Mouse (Mus musculus) heart, postnatal 0 days (tissue): Measurements from ENCODE around the gene Kif26b. TPM values are rescaled to one million over a fixed set of nuclear protein-coding genes. Genes with fewer than 3 reads are reported as not detected.

ENCODE experiments used
- ATAC-seq: fragments of 200-750 bp; cut with Nextera tagmentation; 2 replicates; pipeline ENCODE4 v1.8.0; 2017; ENCODE audit warnings: low read depth, moderate number of reproducible peaks, moderate library complexity; ENCODE audit not compliant: insufficient read depth
- DNase-seq: peaks from one replicate; pipeline ENCODE4 v3.0.0-alpha.2; 2016; ENCODE audit warnings: low spot score
- H3K27ac ChIP-seq: fragments of 300-500 bp; sonication (generic); 2 replicates; pipeline ENCODE4 v1.5.1; 2014; ENCODE audit warnings: low read depth, mild to moderate bottlenecking
- H3K27me3 ChIP-seq: fragments of 300-500 bp; sonication (generic); 2 replicates; pipeline ENCODE4 v1.6.1; 2014; ENCODE audit warnings: low read length, mixed read lengths; ENCODE audit not compliant: control insufficient read depth, insufficient read depth
- H3K36me3 ChIP-seq: fragments of 300-500 bp; sonication (generic); replicated peaks from 2 replicates; pipeline ENCODE4 v1.6.1; 2014; ENCODE audit warnings: low read length, mixed read lengths; ENCODE audit not compliant: control insufficient read depth, insufficient read depth
- H3K4me1 ChIP-seq: fragments of 300-500 bp; sonication (generic); 2 replicates; pipeline ENCODE4 v1.6.1; 2014; ENCODE audit warnings: antibody characterized with exemption; ENCODE audit not compliant: control insufficient read depth, insufficient read depth
- H3K4me2 ChIP-seq: fragments of 300-500 bp; sonication (generic); 2 replicates; pipeline ENCODE4 v1.6.1; 2014; ENCODE audit warnings: low read depth, mild to moderate bottlenecking, low read length, moderate library complexity
- H3K4me3 ChIP-seq: fragments of 300-500 bp; sonication (generic); 2 replicates; pipeline ENCODE4 v1.5.1; 2014; ENCODE audit warnings: low read depth, low read length
- H3K9ac ChIP-seq: fragments of 300-500 bp; sonication (generic); replicated peaks from 2 replicates; pipeline ENCODE4 v1.6.1; 2014; ENCODE audit warnings: low read depth, low read length, mixed read lengths
- H3K9me3 ChIP-seq: fragments of 300-500 bp; sonication (generic); replicated peaks from 2 replicates; pipeline ENCODE4 v1.6.1; 2016; ENCODE audit warnings: low read length; ENCODE audit not compliant: control insufficient read depth
- CTCF ChIP-seq: IDR thresholded peaks from 2 replicates; pipeline ENCODE4 v1.5.1; 2016; ENCODE audit warnings: antibody characterized with exemption, control low read depth, low read depth
- EP300 ChIP-seq: IDR thresholded peaks from 2 replicates; pipeline ENCODE4 v1.6.1; 2016; ENCODE audit warnings: antibody characterized with exemption, low read depth
- WGBS: fragments of 180-500 bp; shearing (Covaris S2); extraction: QIAGEN DNeasy Blood & Tissue Kit; methylation state at CpG from one replicate; pipeline ENCODE4 v1.1.7; 2014; 5-methylcytosine and 5-hydroxymethylcytosine counted together
- polyA plus RNA-seq: library from polyadenylated mRNA; unstranded; fragments of >200 nt; fragmentation: Nextera tagmentation; extraction: Ambion mirVana; gene quantifications from 2 replicates; pipeline ENCODE4 v1.2.1, GENCODE M21; 2015
- total RNA-seq: library from RNA; depleted of rRNA; stranded (reverse); fragments of >200 nt; gene quantifications from 2 replicates; pipeline ENCODE4 v1.2.3, GENCODE M21; 2014; ENCODE audit warnings: low replicate concordance

Gene Kif26b
- total and polyA plus RNA-seq, 2 experiments from 2014 or later = 1.8 to 19.8 TPM

DNA sequence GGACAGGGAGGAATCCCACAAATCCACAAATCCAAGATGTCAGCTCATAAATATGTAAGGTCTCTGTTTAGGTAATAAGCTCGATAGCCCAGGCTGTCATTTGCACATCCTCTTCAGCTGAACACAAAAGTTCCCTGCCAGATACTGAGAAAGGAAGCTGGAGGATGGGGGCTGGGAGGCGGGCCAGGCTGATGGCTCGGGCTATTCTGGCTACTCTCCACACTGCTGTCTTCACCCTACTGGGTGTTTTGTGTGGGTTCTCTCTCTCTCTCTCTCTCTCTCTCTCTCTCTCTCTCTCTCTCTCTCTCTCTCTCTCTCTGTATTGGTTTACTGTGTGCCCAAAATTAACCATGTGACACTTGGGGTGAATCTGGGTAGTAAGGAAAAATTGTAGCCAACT lies 274.2 kb downstream of the Kif26b start:
- WGBS = 8% methylated on average over 3 of the region's 3 CpGs
- H3K4me1 ChIP-seq = peaks cover 23% of the 10 kb centered on the region
- H3K9me3 ChIP-seq = no peaks in the 10 kb centered on the region
- H3K27me3 ChIP-seq = no peaks in the 10 kb centered on the region
- TF ChIP-seq CTCF (no peak), EP300 (peak; percentile 89)
- no peak overlapping the region for H3K4me3 ChIP-seq
- no peak overlapping the region for H3K9ac ChIP-seq
- no peak overlapping the region for H3K4me2 ChIP-seq
- ATAC-seq = peak; percentile 91
- peak overlapping the region; percentile 57 for H3K27ac ChIP-seq
- peak; percentile 80 for DNase-seq
- H3K36me3 ChIP-seq = no peaks in the 10 kb centered on the region

DNA sequence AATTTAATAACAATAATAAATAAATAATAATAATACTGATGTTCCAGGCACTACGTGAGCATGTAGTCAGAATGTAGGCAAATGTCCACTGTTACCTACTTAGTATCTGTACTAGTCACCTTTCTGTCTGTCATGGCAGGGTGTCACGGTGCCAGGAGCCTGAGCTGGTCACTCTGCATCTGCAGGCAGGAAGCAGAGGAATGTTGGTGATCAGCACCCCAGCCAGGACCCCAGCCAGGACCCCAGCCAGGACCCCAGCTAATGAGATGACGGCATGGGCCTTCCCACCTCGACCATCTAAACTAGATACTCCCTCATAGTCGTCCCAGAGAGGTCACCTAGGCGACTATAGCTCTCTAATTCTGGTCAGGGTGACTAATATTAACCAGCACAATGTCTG lies 288.6 kb downstream of the Kif26b start:
- no peak for TF ChIP-seq EP300
- TF ChIP-seq CTCF = no peak
- Histone ChIP-seq H3K4me2 (no peak overlapping the region), H3K4me3 (no peak overlapping the region), H3K4me1 (peaks cover 4% of the 10 kb centered on the region; the same call in 1 of the 2 replicates), H3K9ac (no peak overlapping the region), H3K9me3 (no peaks in the 10 kb centered on the region), H3K27me3 (no peaks in the 10 kb centered on the region), H3K27ac (no peak overlapping the region), H3K36me3 (no peaks in the 10 kb centered on the region)
- ATAC-seq (no peak), DNase-seq (no peak)
- WGBS = 76% methylated on average over 6 of the region's 6 CpGs

DNA sequence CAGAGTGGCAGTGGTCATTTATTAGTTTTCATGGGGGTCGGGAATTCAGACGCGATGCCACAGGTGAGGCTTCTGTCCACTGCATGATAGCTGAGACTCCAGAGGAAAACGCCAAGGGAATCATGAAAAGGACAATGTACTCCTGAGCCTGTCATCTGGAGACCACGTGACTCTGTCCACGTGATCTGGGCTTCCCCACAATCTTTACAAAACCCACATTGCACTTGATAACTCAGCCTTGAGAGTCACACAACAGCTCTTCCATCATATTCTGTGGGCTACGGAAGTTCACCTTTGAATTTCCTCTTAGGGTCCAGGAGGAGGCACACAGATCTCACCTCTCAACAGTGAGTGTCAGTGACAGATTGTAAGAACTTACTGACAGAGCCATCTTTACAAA lies 290.1 kb downstream of the Kif26b start:
- no peak overlapping the region for H3K4me3 ChIP-seq
- H3K36me3 ChIP-seq = no peaks in the 10 kb centered on the region
- H3K27me3 ChIP-seq = no peaks in the 10 kb centered on the region
- H3K4me1 ChIP-seq = peaks cover 4% of the 10 kb centered on the region; the same call in 1 of the 2 replicates
- ATAC-seq (no peak), DNase-seq (no peak)
- no peak for TF ChIP-seq EP300
- TF ChIP-seq CTCF = no peak
- WGBS = 66% methylated on average over 7 of the region's 7 CpGs
- H3K4me2 ChIP-seq = no peak overlapping the region
- no peaks in the 10 kb centered on the region for H3K9me3 ChIP-seq
- no peak overlapping the region for H3K9ac ChIP-seq
- H3K27ac ChIP-seq = no peak overlapping the region

DNA sequence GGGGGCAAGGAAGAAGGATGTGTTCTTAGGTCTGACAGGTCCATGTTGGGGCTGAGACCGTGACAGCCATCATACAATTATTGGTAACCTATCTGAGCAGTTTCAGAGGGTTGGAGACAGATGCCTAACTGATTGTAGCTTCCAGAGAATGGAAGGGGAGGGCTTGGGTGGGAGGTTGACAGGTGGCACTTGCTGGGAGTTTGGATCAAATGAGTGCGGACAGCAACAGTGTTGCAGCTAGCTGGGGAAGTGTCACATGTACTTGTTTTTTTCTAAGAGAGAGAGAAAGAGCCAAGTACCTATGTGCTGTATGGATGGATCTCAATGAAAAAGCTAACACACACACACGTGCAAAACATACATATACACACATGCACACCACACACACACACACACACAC lies 291.2 kb downstream of the Kif26b start:
- H3K4me2 ChIP-seq = no peak overlapping the region
- ATAC-seq (no peak), DNase-seq (no peak)
- TF ChIP-seq EP300 = no peak
- TF ChIP-seq CTCF = no peak
- no peaks in the 10 kb centered on the region for H3K36me3 ChIP-seq
- no peaks in the 10 kb centered on the region for H3K27me3 ChIP-seq
- 87% methylated on average over 3 of the region's 3 CpGs for WGBS
- no peaks in the 10 kb centered on the region for H3K9me3 ChIP-seq
- no peak overlapping the region for H3K9ac ChIP-seq
- no peaks in the 10 kb centered on the region for H3K4me1 ChIP-seq
- no peak overlapping the region for H3K27ac ChIP-seq
- no peak overlapping the region for H3K4me3 ChIP-seq

DNA sequence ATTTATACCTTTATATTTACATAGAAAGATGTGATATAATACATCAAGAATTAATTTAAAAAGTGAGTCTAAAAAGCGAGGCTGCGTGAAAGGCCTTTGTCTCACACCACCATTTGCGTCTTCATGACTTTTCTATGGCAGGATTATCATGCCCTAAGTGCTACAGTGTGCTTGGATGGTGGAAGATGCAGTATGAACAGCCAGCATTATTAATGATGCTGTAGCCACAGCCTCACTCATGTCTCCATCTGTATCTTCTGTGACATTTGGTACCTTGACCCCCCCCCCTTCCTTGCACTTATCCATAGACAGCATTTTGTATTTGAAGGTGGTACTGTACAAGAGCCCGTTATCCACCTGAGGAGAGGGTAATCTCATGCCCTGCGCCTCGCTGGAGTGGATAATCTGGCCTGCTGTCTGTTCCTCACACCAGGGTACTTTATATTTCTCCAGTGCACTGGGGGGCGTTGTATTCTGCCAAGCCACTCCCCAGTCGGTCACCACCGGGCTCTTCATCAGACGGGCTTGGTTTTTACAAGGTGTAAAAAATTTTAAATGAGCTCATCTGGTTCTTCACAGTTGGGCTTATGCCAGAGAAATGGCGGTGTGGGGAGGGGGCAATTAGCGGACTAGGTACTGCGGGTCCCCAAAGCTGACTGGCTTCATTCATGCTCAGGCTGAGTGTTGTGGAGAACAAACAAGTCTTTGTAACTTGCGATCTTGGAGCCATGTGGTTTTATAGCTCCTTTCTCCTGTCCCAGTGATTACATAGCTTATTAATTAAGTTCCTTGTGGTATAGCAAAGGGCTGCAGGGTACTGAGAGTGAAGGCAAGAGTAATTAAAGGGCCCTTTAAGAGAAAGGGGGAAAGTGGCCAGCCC lies 291.9 kb downstream of the Kif26b start:
- no peak overlapping the region for H3K4me3 ChIP-seq
- no peak for TF ChIP-seq EP300
- TF ChIP-seq CTCF = no peak
- H3K4me1 ChIP-seq = no peaks in the 10 kb centered on the region
- ATAC-seq = no peak
- no peaks in the 10 kb centered on the region for H3K27me3 ChIP-seq
- WGBS = 85% methylated on average over 14 of the region's 14 CpGs
- H3K4me2 ChIP-seq = no peak overlapping the region
- no peaks in the 10 kb centered on the region for H3K9me3 ChIP-seq
- no peak overlapping the region for H3K27ac ChIP-seq
- DNase-seq = no peak
- H3K9ac ChIP-seq = no peak overlapping the region
- H3K36me3 ChIP-seq = no peaks in the 10 kb centered on the region

DNA sequence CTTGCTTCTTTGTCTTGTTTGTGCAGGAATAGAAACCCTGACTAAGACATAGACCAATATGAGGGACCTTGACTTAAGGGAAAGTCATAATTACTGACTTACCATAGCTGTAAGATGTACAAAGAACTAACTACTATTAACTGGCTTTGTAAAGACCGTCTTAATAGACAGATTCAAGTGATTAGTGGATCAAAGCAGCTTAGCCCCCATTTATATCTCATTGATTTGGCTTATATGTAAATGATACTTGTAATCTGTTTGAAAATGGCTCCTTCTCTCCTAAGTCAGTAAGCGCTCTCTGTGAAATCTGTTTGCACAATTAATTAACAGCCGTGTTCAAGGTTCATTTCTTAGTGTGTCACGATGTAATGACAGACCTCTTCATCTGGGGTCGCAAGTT lies 295.9 kb downstream of the Kif26b start:
- Histone ChIP-seq H3K4me2 (no peak overlapping the region), H3K9ac (no peak overlapping the region), H3K9me3 (no peaks in the 10 kb centered on the region), H3K4me1 (no peaks in the 10 kb centered on the region), H3K36me3 (no peaks in the 10 kb centered on the region), H3K27ac (no peak overlapping the region), H3K4me3 (no peak overlapping the region), H3K27me3 (no peaks in the 10 kb centered on the region)
- DNase-seq = no peak
- WGBS = 47% methylated on average over 5 of the region's 5 CpGs
- TF ChIP-seq CTCF (no peak), EP300 (no peak)
- no peak for ATAC-seq
